Mouse (Mus musculus): ENCODE measurements around the gene Drc1. TPM values are rescaled to one million over a fixed set of nuclear protein-coding genes. Genes with fewer than 3 reads are reported as not detected.
A peak's percentile ranks its signal among the peaks of the same experiment; 100 is the strongest.

Drc1 gene
- 10.5 and 10.8 TPM in 2 replicates for polyA plus RNA-seq (2015; fragmentation: Nextera tagmentation; extraction: Ambion mirVana)

DNA sequence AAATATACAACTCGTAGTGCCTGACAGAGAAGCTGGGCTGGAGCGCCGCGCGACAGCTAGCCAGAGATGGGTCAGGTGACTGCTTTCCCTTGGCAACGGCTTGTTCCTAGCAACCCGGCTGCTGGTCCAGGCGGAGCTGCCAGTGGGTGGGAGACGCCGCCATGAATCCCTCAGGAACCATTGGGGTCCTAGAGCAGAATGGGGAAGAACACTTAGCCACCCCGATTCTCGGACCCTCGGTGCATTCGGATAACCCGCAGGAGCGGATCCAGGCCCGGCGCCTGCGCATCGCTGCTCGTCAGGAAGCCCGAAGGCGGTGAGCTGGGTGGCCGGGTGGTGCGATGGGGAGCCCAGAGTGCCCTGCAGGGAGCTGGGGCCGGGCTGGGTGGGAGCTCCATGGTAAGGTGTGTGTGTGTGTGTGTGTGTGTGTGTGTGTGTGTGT lies at the start of gene Drc1:
TSS of gene Drc1 (plus strand) at position 98 of the 442 bp plus-strand sequence.
- DNase-seq (ENCODE audit: low spot score) = no peak

GRCm38 (mm10) chr5:30231891-30232270 lies 49.3 kb upstream of the Drc1 start:
- DNase-seq (ENCODE audit: low spot score) = no peak

GRCm38 (mm10) chr5:30232271-30232971 lies 48.8 kb upstream of the Drc1 start, which contains the start of gene Selenoi:
TSS of gene Selenoi (plus strand) at chr5:30232581.
- DNase-seq (ENCODE audit: low spot score) = peak; percentile 99

GRCm38 (mm10) chr5:30233042-30233441 lies 48.1 kb upstream of the Drc1 start:
- DNase-seq (ENCODE audit: low spot score) = peak; percentile 56

- no peak for DNase-seq (ENCODE audit: low spot score)
Measured at GRCm38 (mm10) chr5:30233979-30234378, 47.2 kb upstream of the Drc1 start.

DNA sequence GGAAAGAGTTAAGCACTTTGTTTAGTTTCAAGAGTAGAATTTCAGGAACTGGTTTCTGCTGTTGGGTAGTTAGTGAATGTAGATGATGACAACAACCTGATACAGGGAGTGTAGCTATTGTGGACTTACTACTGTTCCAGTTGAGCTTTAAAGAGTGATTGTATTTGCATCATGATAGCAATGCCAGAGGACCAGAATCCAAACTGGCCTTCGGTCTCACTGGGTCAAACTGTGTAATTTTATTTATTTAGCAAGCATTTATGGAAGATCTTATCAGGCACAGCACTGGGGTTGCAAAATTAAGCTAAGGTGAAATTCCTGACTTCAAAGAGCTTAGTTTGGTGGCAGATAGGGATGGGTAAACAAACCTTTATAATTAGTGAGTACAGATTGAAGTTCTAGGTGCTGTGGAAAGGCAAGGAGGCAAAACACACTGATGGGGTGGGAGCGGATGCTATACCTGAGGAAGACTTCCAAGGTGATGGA lies 45.5 kb upstream of the Drc1 start:
- DNase-seq (ENCODE audit: low spot score) = no peak

DNA sequence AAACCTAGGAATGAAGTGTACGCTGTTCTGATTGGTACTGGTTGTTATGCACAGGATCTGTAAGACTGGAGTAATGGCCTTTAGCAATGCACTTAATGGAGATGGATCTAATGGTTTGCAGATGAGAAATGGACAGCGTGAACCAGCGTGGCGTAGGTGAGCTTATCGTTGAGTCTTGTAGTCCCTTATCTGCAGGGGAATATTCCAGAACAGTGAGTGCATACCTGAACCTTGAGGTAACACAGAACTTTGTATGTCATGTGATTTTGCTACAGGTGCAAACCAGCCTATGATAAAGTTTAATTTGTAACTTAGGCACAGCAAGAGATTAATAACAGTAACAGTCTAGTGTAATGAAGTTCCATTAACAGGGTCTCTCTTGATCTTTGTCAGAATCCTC lies 42.7 kb upstream of the Drc1 start:
- no peak for DNase-seq (ENCODE audit: low spot score)

DNA sequence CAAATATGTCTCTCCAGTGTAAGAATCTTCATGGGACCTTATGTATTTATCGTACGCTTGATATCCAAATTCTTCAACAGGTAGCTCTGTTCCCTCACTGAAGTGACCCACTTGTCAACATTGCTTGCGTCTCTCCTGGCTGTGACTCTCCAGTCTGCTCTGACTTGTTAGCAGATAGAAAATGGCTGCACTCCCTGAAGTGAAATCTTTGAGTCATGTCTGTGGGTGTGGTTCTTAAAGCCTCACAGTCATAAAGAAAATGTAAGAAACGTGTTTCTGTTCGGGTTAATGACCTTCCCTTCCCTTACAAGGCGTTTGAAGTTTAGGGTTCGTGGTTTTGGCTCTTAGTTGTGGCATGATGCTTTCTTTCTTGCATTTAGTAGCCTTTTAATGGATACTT lies 40.6 kb upstream of the Drc1 start:
- DNase-seq (ENCODE audit: low spot score) = no peak

GRCm38 (mm10) chr5:30242410-30242809 lies 38.8 kb upstream of the Drc1 start:
- no peak for DNase-seq (ENCODE audit: low spot score)

- DNase-seq (ENCODE audit: low spot score) = peak; percentile 56
Measured at GRCm38 (mm10) chr5:30243741-30244140, 37.4 kb upstream of the Drc1 start.

GRCm38 (mm10) chr5:30245861-30246416 lies 35.2 kb upstream of the Drc1 start:
- DNase-seq (ENCODE audit: low spot score) = no peak

- DNase-seq (ENCODE audit: low spot score) = peak; percentile 35
Measured at GRCm38 (mm10) chr5:30247666-30248065, 33.5 kb upstream of the Drc1 start.

DNA sequence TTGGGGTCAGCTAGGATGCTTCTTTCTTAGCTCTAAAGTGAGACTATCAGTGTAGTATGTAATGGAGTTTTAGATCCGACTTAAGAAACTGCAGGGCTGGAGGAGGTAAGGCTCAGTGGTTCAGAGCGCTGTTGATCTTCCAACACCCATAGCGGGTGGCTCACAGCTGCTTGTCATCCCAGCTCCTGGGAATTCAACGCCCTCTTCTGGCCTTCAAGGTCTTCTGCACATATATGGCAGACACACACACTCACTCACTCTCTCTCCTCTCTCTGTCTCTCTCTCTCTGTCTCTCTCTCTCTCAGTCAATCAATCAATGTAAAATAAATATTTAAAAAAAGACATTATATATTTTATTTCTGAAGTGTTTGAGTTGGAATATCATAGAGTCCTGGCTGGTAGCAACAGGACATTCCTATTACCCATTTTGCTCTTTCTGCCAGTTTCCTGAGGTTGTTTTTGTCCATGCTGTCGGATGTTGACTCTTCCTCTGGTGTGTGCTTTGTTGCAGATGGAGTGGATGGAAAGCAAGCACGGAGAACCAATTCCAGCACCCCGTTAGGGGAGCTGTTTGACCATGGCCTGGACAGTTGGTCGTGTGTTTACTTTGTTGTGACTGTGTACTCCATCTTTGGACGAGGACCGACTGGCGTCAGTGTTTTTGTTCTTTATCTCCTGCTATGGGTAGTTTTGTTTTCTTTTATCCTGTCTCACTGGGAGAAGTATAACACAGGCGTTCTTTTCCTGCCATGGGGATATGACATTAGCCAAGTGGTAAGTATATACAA lies 25.4 kb upstream of the Drc1 start:
- DNase-seq (ENCODE audit: low spot score) = no peak

DNA sequence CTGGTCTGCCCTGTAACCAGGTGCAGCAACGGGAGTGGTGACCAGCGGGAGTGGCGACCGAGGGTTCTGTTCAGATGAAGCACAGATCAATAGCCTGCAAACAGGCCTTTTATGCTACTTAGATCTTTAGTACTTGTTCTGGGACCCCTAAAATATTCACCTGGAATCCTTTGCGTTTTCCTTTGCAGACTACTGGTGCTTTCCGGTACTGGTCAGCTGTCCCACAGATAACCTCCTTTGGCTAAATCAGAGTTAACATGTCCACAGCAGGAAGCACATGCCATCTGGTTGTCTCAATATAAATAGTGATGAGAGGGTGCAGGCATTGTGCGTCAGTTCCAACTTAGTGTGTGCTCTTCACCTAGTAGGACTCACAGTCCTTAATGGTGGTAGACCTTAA lies 22.4 kb upstream of the Drc1 start:
- no peak for DNase-seq (ENCODE audit: low spot score)

- no peak for DNase-seq (ENCODE audit: low spot score)
Measured at GRCm38 (mm10) chr5:30270571-30271190, 10.5 kb upstream of the Drc1 start.

- DNase-seq (ENCODE audit: low spot score) = no peak
Measured at GRCm38 (mm10) chr5:30271599-30272281, 9.4 kb upstream of the Drc1 start.

DNA sequence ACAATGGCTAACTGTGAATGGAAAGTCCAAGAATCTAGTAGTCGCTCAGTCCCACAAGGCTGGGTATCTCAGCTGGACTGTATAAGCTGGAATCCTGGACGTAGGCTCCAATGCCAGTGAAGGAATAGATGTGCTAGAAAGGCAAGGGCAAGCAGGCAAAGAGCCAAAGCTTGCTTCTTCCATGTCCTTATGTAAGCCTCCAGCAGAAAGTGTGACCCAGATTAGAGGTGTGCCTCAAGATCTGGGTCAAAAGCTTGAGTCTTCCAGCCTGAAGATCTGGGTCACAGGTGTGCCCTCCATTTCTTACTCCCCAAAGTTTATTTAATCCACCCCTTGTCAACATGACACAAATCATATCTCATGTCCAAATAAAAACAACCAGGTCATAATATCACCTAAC lies 4.8 kb upstream of the Drc1 start:
- peak; percentile 83 for DNase-seq (ENCODE audit: low spot score)

GRCm38 (mm10) chr5:30278952-30279351 lies 2.2 kb upstream of the Drc1 start:
- no peak for DNase-seq (ENCODE audit: low spot score)

GRCm38 (mm10) chr5:30279446-30279845 lies 1.7 kb upstream of the Drc1 start:
- no peak for DNase-seq (ENCODE audit: low spot score)

GRCm38 (mm10) chr5:30280864-30281263 lies 324 bp upstream of the Drc1 start:
- no peak for DNase-seq (ENCODE audit: low spot score)
